Mouse (Mus musculus): Measurements from ENCODE around the gene 3830406C13Rik. TPM values are rescaled to one million over a fixed set of nuclear protein-coding genes. Genes with fewer than 3 reads are reported as not detected.
A peak's percentile ranks its signal among the peaks of the same experiment; 100 is the strongest.
"Not testable (repeated sequence)": the region's sequence is repeated elsewhere in the genome, so short reads cannot be mapped to it uniquely, and the experiment has no call there.

3830406C13Rik gene
- polyA plus RNA-seq (2012; fragmentation: generic; extraction: Trizol): 8.7 TPM

GRCm38 (mm10) chr14:12284141-12284912 lies at the start of gene 3830406C13Rik:
Gene 3830406C13Rik, plus strand, starts transcription at chr14:12284173.
- TF ChIP-seq MAX (IDR thresholded peaks at IDR 0.05; ENCODE audit: low read depth) (no peak), POLR2AphosphoS2 (IDR thresholded peaks at IDR 0.05; ENCODE audit: insufficient read length, low read depth) (peak; percentile 90), USF1 (IDR thresholded peaks at IDR 0.05; ENCODE audit: low read depth) (no peak), TCF12 (IDR thresholded peaks at IDR 0.05; ENCODE audit: insufficient read depth, poor library complexity, severe bottlenecking) (no peak), SRF (IDR thresholded peaks at IDR 0.05; ENCODE audit: control insufficient read depth, insufficient read length, low read depth) (peak; percentile 6), MYOD1 (IDR thresholded peaks at IDR 0.05; ENCODE audit: control insufficient read depth in 1 of 3, insufficient read length in 2 of 3, low read depth in 2 of 3) (no peak), POLR2A (IDR thresholded peaks at IDR 0.05; ENCODE audit: insufficient read length, low read depth) (peak; percentile 91), MYOG (IDR thresholded peaks at IDR 0.05; ENCODE audit: control insufficient read depth in 1 of 3, insufficient read depth in 1 of 3, insufficient read length in 2 of 3, low read depth in 2 of 3) (no peak), E2F4 (IDR thresholded peaks at IDR 0.05; ENCODE audit: insufficient read depth) (no peak), TCF3 (IDR thresholded peaks at IDR 0.05; ENCODE audit: insufficient read length, low read depth) (no peak), CEBPB (IDR thresholded peaks at IDR 0.05; ENCODE audit: insufficient read depth, poor library complexity, severe bottlenecking) (no peak), REST (IDR thresholded peaks at IDR 0.05; ENCODE audit: insufficient read depth, insufficient read length) (no peak)
- H3ac ChIP-seq (ENCODE audit: control insufficient read depth, insufficient read length): peak within 1 kb of the TSS; percentile 74

GRCm38 (mm10) chr14:12243726-12244125 lies 40.2 kb upstream of the 3830406C13Rik start:
- no peak overlapping the region for H3K4me2 ChIP-seq (ENCODE audit: low read depth)
- no peak overlapping the region for H3ac ChIP-seq (ENCODE audit: control insufficient read depth, insufficient read length)
- H3K4me3 ChIP-seq: no peak overlapping the region
- no peaks in the 10 kb centered on the region for H3K36me3 ChIP-seq (ENCODE audit: control insufficient read depth, insufficient read depth)
- H3K27me3 ChIP-seq (ENCODE audit: control insufficient read depth, insufficient read depth, insufficient read length): no peaks in the 10 kb centered on the region
- TF ChIP-seq USF1 (IDR thresholded peaks at IDR 0.05; ENCODE audit: low read depth) (no peak), MYOD1 (IDR thresholded peaks at IDR 0.05; ENCODE audit: control insufficient read depth in 1 of 3, insufficient read length in 2 of 3, low read depth in 2 of 3) (no peak), REST (IDR thresholded peaks at IDR 0.05; ENCODE audit: insufficient read depth, insufficient read length) (no peak), CEBPB (IDR thresholded peaks at IDR 0.05; ENCODE audit: insufficient read depth, poor library complexity, severe bottlenecking) (no peak), POLR2A (IDR thresholded peaks at IDR 0.05; ENCODE audit: insufficient read length, low read depth) (no peak), E2F4 (IDR thresholded peaks at IDR 0.05; ENCODE audit: insufficient read depth) (no peak), TCF3 (IDR thresholded peaks at IDR 0.05; ENCODE audit: insufficient read length, low read depth) (no peak), POLR2AphosphoS2 (IDR thresholded peaks at IDR 0.05; ENCODE audit: insufficient read length, low read depth) (no peak), MAX (IDR thresholded peaks at IDR 0.05; ENCODE audit: low read depth) (no peak), TCF12 (IDR thresholded peaks at IDR 0.05; ENCODE audit: insufficient read depth, poor library complexity, severe bottlenecking) (no peak), SRF (IDR thresholded peaks at IDR 0.05; ENCODE audit: control insufficient read depth, insufficient read length, low read depth) (no peak), MYOG (IDR thresholded peaks at IDR 0.05; ENCODE audit: control insufficient read depth in 1 of 3, insufficient read depth in 1 of 3, insufficient read length in 2 of 3, low read depth in 2 of 3) (no peak)
- no peaks in the 10 kb centered on the region for H3K79me2 ChIP-seq (ENCODE audit: control insufficient read depth, insufficient read depth)

More at GRCm38 (mm10) chr14:12284141-12284912, at the start of gene 3830406C13Rik:
- H3K4me3 ChIP-seq: peak within 1 kb of the TSS; percentile 82
- no peaks in the 10 kb centered on the region for H3K79me2 ChIP-seq (ENCODE audit: control insufficient read depth, insufficient read depth)
- H3K27me3 ChIP-seq (ENCODE audit: control insufficient read depth, insufficient read depth, insufficient read length): no peaks in the 10 kb centered on the region
- H3K36me3 ChIP-seq (ENCODE audit: control insufficient read depth, insufficient read depth): peaks cover 10% of the 10 kb centered on the region
- H3K4me2 ChIP-seq (ENCODE audit: low read depth): peak within 1 kb of the TSS; percentile 75

- Histone ChIP-seq H3K27me3 (ENCODE audit: control insufficient read depth, insufficient read depth, insufficient read length) (no peaks in the 10 kb centered on the region), H3K4me3 (no peak overlapping the region), H3K4me2 (ENCODE audit: low read depth) (no peak overlapping the region), H3K79me2 (ENCODE audit: control insufficient read depth, insufficient read depth) (no peaks in the 10 kb centered on the region), H3ac (ENCODE audit: control insufficient read depth, insufficient read length) (no peak overlapping the region), H3K36me3 (ENCODE audit: control insufficient read depth, insufficient read depth) (no peaks in the 10 kb centered on the region)
- no peak for TF ChIP-seq TCF3 (IDR thresholded peaks at IDR 0.05; ENCODE audit: insufficient read length, low read depth)
- TF ChIP-seq CEBPB (IDR thresholded peaks at IDR 0.05; ENCODE audit: insufficient read depth, poor library complexity, severe bottlenecking): no peak
- TF ChIP-seq SRF (IDR thresholded peaks at IDR 0.05; ENCODE audit: control insufficient read depth, insufficient read length, low read depth): no peak
- TF ChIP-seq USF1 (IDR thresholded peaks at IDR 0.05; ENCODE audit: low read depth): no peak
- TF ChIP-seq POLR2A (IDR thresholded peaks at IDR 0.05; ENCODE audit: insufficient read length, low read depth): no peak
- TF ChIP-seq MYOG (IDR thresholded peaks at IDR 0.05; ENCODE audit: control insufficient read depth in 1 of 3, insufficient read depth in 1 of 3, insufficient read length in 2 of 3, low read depth in 2 of 3): no peak
- TF ChIP-seq POLR2AphosphoS2 (IDR thresholded peaks at IDR 0.05; ENCODE audit: insufficient read length, low read depth): no peak
Measured at GRCm38 (mm10) chr14:12276031-12276430, 7.9 kb upstream of the 3830406C13Rik start.

GRCm38 (mm10) chr14:12283641-12284040 lies 332 bp upstream of the 3830406C13Rik start, which contains the start of gene Gm49355:
Gene Gm49355, plus strand, starts transcription at chr14:12283976.
- TF ChIP-seq MYOG (IDR thresholded peaks at IDR 0.05; ENCODE audit: control insufficient read depth in 1 of 3, insufficient read depth in 1 of 3, insufficient read length in 2 of 3, low read depth in 2 of 3): no peak
- TF ChIP-seq TCF3 (IDR thresholded peaks at IDR 0.05; ENCODE audit: insufficient read length, low read depth): no peak
- no peak for TF ChIP-seq MAX (IDR thresholded peaks at IDR 0.05; ENCODE audit: low read depth)
- no peak for TF ChIP-seq POLR2AphosphoS2 (IDR thresholded peaks at IDR 0.05; ENCODE audit: insufficient read length, low read depth)
- no peak for TF ChIP-seq MYOD1 (IDR thresholded peaks at IDR 0.05; ENCODE audit: control insufficient read depth in 1 of 3, insufficient read length in 2 of 3, low read depth in 2 of 3)
- TF ChIP-seq USF1 (IDR thresholded peaks at IDR 0.05; ENCODE audit: low read depth): no peak
- no peak for TF ChIP-seq REST (IDR thresholded peaks at IDR 0.05; ENCODE audit: insufficient read depth, insufficient read length)
- TF ChIP-seq TCF12 (IDR thresholded peaks at IDR 0.05; ENCODE audit: insufficient read depth, poor library complexity, severe bottlenecking): no peak
- TF ChIP-seq SRF (IDR thresholded peaks at IDR 0.05; ENCODE audit: control insufficient read depth, insufficient read length, low read depth): no peak
- TF ChIP-seq CEBPB (IDR thresholded peaks at IDR 0.05; ENCODE audit: insufficient read depth, poor library complexity, severe bottlenecking): no peak
- no peak for TF ChIP-seq E2F4 (IDR thresholded peaks at IDR 0.05; ENCODE audit: insufficient read depth)
- TF ChIP-seq POLR2A (IDR thresholded peaks at IDR 0.05; ENCODE audit: insufficient read length, low read depth): no peak
- Histone ChIP-seq H3ac (ENCODE audit: control insufficient read depth, insufficient read length) (peak within 1 kb of the TSS; percentile 74), H3K27me3 (ENCODE audit: control insufficient read depth, insufficient read depth, insufficient read length) (no peaks in the 10 kb centered on the region), H3K79me2 (ENCODE audit: control insufficient read depth, insufficient read depth) (no peaks in the 10 kb centered on the region), H3K4me3 (peak within 1 kb of the TSS; percentile 82), H3K4me2 (ENCODE audit: low read depth) (peak within 1 kb of the TSS; percentile 75), H3K36me3 (ENCODE audit: control insufficient read depth, insufficient read depth) (peaks cover 8% of the 10 kb centered on the region)

- H3K36me3 ChIP-seq (ENCODE audit: control insufficient read depth, insufficient read depth); H3K4me2 ChIP-seq (ENCODE audit: low read depth); H3K4me3 ChIP-seq; H3K79me2 ChIP-seq (ENCODE audit: control insufficient read depth, insufficient read depth); H3K27me3 ChIP-seq (ENCODE audit: control insufficient read depth, insufficient read depth, insufficient read length); H3ac ChIP-seq (ENCODE audit: control insufficient read depth, insufficient read length): not testable (repeated sequence)
Measured at GRCm38 (mm10) chr14:12289747-12290146, 5.8 kb downstream of the 3830406C13Rik start.
